Mouse (Mus musculus) testis, adult 2 months (tissue): ENCODE data around the gene Gm49403.

Experiments
- CTCF ChIP-seq: fragments of 200-500 bp; IDR thresholded peaks from 2 replicates; pipeline ENCODE4 v1.5.1; 2012; ENCODE audit warnings: low read depth, mild to moderate bottlenecking, inconsistent platforms, low read length, moderate library complexity; ENCODE audit not compliant: control insufficient read depth, insufficient read depth, insufficient replicate concordance
- POLR2A ChIP-seq: fragments of 200-500 bp; IDR thresholded peaks from 2 replicates; pipeline ENCODE4 v1.6.1; 2012; ENCODE audit warnings: low read depth, mild to moderate bottlenecking, inconsistent platforms, low read length, moderate library complexity; ENCODE audit not compliant: control insufficient read depth

DNA sequence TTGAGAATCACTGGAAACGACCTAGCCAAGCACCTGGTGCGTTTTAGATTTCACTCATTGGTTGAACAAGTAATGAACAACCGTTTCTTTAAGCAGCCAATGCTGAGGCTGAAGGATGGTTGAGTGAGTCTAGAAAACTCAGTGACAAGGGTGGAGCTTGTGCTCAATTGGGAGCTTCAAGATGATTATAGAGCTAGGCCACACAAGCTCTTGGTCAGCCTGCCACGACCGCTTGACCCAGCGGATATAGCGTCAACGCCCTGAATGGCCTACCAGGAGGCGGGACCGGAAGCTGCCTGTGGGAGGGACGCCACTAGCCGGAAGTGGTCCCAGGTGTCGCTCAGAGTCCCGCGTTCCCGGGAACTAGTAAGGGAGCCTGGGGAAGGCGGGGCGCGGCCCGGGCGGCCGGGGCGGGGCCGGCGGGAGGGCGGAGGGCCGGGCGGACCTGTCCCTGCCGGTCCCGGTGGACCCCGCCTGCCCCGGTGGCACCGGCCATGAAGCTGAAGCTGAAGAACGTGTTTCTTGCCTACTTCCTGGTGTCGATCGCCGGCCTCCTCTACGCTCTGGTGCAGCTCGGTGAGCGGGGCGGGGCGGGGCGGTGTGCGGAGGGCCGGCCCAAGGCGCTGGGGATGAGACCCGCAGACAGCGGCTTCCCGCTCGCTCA, 36.5 kb downstream of the Gm49403 start, which contains the start of gene B3gat3:
- TF ChIP-seq POLR2A (peak; percentile 98), CTCF (no peak)
